Mouse (Mus musculus): ENCODE results near the gene Zfp36. TPM values are rescaled to one million over a fixed set of nuclear protein-coding genes. Genes with fewer than 3 reads are reported as not detected.
A peak's percentile ranks its signal among the peaks of the same experiment; 100 is the strongest.

The Zfp36 gene
- polyA plus RNA-seq, 1 experiment from 2014 or later = 4.2 TPM

- H3K4me2 ChIP-seq = peak overlapping the region; percentile 79; the same call in 1 of the 2 replicates
- no peak for ATAC-seq (ENCODE audit: low FRiP score)
- no peak overlapping the region for H3K4me3 ChIP-seq (replicated peaks)
- H3K36me3 ChIP-seq = no peaks in the 10 kb centered on the region
- no peaks in the 10 kb centered on the region for H3K9me3 ChIP-seq (replicated peaks)
- peaks cover 69% of the 10 kb centered on the region for H3K4me1 ChIP-seq
- no peak overlapping the region for H3K9ac ChIP-seq (replicated peaks)
- 81% methylated on average over 10 of the region's 10 CpGs for WGBS
- peak overlapping the region; percentile 86 for H3K27ac ChIP-seq (replicated peaks)
- no peaks in the 10 kb centered on the region for H3K27me3 ChIP-seq (replicated peaks)
Measured at GRCm38 (mm10) chr7:28374647-28375046, 5.4 kb downstream of the Zfp36 start.

- no peak for ATAC-seq (ENCODE audit: low FRiP score)
- Histone ChIP-seq H3K4me1 (peaks cover 66% of the 10 kb centered on the region), H3K27me3 (replicated peaks) (no peaks in the 10 kb centered on the region), H3K9me3 (replicated peaks) (no peaks in the 10 kb centered on the region), H3K27ac (replicated peaks) (peak overlapping the region; percentile 93), H3K36me3 (no peaks in the 10 kb centered on the region), H3K9ac (replicated peaks) (no peak overlapping the region), H3K4me3 (replicated peaks) (no peak overlapping the region), H3K4me2 (no peak overlapping the region)
- WGBS = 86% methylated on average over 7 of the region's 7 CpGs
Measured at GRCm38 (mm10) chr7:28373891-28374495, 6.1 kb downstream of the Zfp36 start.

DNA sequence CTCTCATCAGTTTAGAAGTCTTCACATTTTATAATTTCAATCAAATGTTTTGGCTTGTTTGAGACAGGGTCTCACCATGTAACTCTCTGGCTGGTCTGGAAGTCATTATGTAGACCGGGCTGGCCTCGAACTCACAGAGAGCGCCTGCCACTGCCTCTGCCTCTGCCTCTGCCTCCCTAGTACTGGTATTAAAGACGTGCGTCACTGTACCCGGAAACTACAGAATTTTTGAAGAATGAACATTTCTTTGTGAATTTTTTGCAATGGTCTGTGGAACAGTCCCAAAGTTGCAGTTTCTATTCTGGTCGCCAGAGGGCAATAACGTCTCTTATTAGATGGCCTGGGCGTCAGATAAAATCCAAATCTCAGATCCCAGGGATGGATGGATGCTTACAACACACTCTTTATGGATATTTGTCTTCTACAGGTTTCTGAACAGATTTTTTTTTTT lies 6.9 kb downstream of the Zfp36 start:
- no peaks in the 10 kb centered on the region for H3K36me3 ChIP-seq
- 0 out of 2 replicates have a peak overlapping the region, but pooled peaks have one; percentile 29 for H3K9ac ChIP-seq (replicated peaks)
- H3K4me1 ChIP-seq = peaks cover 63% of the 10 kb centered on the region
- H3K27ac ChIP-seq (replicated peaks) = peak overlapping the region; percentile 93
- peak overlapping the region; percentile 87 for H3K4me3 ChIP-seq (replicated peaks)
- H3K27me3 ChIP-seq (replicated peaks) = no peaks in the 10 kb centered on the region
- WGBS = under 1% methylated on average over 9 of the region's 9 CpGs
- peak; percentile 4 for ATAC-seq (ENCODE audit: low FRiP score)
- no peaks in the 10 kb centered on the region for H3K9me3 ChIP-seq (replicated peaks)
- peak overlapping the region; percentile 95 for H3K4me2 ChIP-seq

DNA sequence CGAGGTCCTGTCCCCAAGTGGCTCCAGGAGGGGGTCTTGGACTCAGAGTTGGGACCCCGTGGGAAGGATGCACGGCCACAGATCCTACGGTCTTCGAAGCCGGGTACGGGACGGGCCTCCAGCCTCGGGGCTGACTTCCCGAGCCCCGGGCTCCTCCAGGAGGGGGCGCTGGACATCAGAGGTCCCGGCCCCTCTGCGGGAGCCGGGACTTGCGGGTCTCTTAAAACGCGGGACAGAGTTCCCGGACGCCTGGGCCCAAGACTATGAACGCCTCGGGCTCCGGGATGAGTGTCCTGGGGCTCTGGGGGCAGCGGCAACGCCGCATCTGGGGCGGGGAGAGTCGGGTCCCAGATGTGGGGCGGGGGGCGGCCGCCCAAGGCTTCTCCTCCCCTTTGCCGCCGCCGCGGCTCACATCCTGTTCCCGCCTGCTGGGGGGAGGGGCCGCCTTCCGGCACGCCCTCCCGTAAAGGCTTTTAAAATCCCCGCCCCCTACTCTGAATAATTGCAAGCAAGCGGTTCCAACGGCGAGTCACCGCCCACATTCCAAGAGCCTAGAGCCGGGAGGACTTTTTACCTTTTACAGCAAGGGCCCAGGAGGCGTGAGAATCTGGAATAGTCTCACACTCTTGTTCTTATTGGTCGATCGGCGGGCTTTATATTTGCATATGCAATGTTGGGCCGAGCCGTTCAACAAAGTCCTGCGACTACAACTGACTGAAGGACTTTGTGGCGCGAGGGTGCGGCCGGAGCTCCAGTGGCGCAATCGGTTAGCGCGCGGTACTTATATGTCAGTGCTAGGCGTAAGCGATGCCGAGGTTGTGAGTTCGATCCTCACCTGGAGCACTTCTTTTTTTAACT lies 7.6 kb downstream of the Zfp36 start, which contains the start of gene Plekhg2:
TSS of gene Plekhg2 (minus strand) at position 349 of the 858 bp plus-strand sequence.
- peak within 1 kb of the TSS; percentile 95 for H3K4me2 ChIP-seq
- no peaks in the 10 kb centered on the region for H3K9me3 ChIP-seq (replicated peaks)
- H3K4me3 ChIP-seq (replicated peaks) = peak within 1 kb of the TSS; percentile 87
- ATAC-seq (ENCODE audit: low FRiP score) = peak; percentile 88
- peak within 1 kb of the TSS; percentile 73 for H3K9ac ChIP-seq (replicated peaks)
- under 1% methylated on average over 64 of the region's 66 CpGs for WGBS
- peaks cover 56% of the 10 kb centered on the region for H3K4me1 ChIP-seq
- peak within 1 kb of the TSS; percentile 93 for H3K27ac ChIP-seq (replicated peaks)
- H3K36me3 ChIP-seq = 0 out of 2 replicates have a peak, but pooled peaks cover 5% of the 10 kb centered on the region
- H3K27me3 ChIP-seq (replicated peaks) = no peaks in the 10 kb centered on the region

DNA sequence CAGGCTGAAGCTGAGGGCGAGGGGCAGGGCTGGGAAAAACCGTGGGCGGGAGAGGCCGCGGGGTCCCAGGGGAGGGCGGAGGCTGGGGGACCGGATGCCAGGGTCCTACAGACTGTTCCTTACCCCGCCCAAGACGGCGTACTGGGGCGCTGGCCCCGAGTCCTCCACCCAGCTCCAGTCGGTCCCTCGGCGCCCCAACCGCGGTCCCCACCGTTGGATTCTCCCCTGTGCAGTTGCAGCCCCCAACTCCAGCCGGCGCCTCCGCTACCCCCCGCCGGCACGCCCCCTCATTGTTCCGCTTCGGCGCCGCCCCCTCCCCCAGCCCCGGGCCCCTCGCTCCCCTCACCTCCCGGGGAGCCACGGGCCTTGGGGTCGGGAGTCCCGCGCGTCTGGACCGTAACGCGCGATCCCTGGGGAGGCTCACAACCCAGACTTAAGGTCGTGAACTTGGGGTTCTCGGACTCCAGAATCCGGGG lies 8.5 kb downstream of the Zfp36 start:
- Histone ChIP-seq H3K27me3 (replicated peaks) (no peaks in the 10 kb centered on the region), H3K36me3 (0 out of 2 replicates have a peak, but pooled peaks cover 10% of the 10 kb centered on the region), H3K4me1 (peaks cover 50% of the 10 kb centered on the region), H3K9me3 (replicated peaks) (no peaks in the 10 kb centered on the region), H3K4me3 (replicated peaks) (peak overlapping the region; percentile 87), H3K4me2 (peak overlapping the region; percentile 95), H3K27ac (replicated peaks) (peak overlapping the region; percentile 93), H3K9ac (replicated peaks) (peak overlapping the region; percentile 73)
- 2% methylated on average over 39 of the region's 43 CpGs for WGBS
- ATAC-seq (ENCODE audit: low FRiP score) = peak; percentile 3; the same call in 1 of the 2 replicates

- no peak for ATAC-seq (ENCODE audit: low FRiP score)
Measured at GRCm38 (mm10) chr7:28370977-28371513, 9.0 kb downstream of the Zfp36 start.

DNA sequence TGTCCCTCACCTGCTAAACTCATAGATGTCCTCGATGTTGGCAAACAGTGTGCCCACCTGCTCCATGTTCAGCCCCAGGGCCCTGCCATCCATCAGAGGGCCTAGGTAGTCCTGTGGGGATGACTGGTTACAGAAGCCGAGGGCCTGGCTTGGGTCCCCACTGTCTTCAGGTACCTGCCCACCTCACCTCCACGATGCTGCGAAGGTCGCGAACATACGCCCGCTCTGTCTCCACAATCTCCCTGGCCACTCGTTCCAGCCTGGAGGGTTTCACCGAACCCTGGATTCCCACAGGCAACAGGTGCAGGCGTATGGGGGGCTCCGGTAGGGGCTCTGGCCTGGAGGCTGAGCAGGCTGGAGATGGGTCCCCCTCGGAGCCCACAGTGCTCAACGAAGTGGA lies 10.0 kb downstream of the Zfp36 start:
- H3K9me3 ChIP-seq (replicated peaks) = no peaks in the 10 kb centered on the region
- 94% methylated on average over 14 of the region's 14 CpGs for WGBS
- H3K27ac ChIP-seq (replicated peaks) = no peak overlapping the region
- H3K36me3 ChIP-seq = peaks cover 14% of the 10 kb centered on the region
- peaks cover 35% of the 10 kb centered on the region for H3K4me1 ChIP-seq
- no peak overlapping the region for H3K9ac ChIP-seq (replicated peaks)
- peak overlapping the region; percentile 87 for H3K4me3 ChIP-seq (replicated peaks)
- no peaks in the 10 kb centered on the region for H3K27me3 ChIP-seq (replicated peaks)
- ATAC-seq (ENCODE audit: low FRiP score) = no peak
- peak overlapping the region; percentile 95 for H3K4me2 ChIP-seq

More at GRCm38 (mm10) chr7:28370977-28371513, 9.0 kb downstream of the Zfp36 start:
- no peaks in the 10 kb centered on the region for H3K27me3 ChIP-seq (replicated peaks)
- H3K4me2 ChIP-seq = peak overlapping the region; percentile 95
- WGBS = 10% methylated on average over 11 of the region's 11 CpGs
- 0 out of 2 replicates have a peak, but pooled peaks cover 11% of the 10 kb centered on the region for H3K36me3 ChIP-seq
- peaks cover 45% of the 10 kb centered on the region for H3K4me1 ChIP-seq
- H3K9ac ChIP-seq (replicated peaks) = peak overlapping the region; percentile 73
- H3K27ac ChIP-seq (replicated peaks) = peak overlapping the region; percentile 93
- H3K9me3 ChIP-seq (replicated peaks) = no peaks in the 10 kb centered on the region
- peak overlapping the region; percentile 87 for H3K4me3 ChIP-seq (replicated peaks)

DNA sequence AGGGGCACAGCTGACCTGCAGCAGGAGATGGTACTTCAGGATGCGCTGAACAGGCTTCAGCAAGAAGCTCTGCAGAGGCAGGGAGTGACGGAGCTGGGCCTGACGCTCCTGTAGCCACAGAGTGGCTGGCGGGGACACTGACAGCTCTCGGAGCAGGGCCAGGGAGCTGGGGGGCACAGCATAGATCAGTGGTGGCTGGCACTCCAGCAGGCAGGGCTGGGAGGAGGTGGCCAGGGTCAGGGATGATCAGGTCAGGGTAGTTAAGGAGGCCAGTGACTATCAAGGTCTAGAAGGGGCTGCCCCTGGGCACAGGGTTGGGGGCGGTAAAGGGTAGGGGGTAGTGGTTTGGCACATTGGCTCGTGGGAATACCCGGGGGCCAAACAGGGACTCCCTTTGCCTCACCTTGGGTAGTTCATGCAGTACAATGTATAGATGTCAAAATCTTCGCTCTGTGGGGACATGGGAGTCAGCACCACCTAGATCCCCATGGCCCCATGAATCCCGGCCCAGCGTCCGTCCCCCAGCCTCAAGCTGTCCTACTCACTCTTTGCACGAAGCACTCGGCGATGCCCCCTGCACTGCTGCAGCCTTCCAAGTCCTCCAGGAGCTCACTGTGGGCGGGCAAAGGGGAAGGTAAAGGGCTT lies 11.7 kb downstream of the Zfp36 start:
- Histone ChIP-seq H3K27me3 (replicated peaks) (no peaks in the 10 kb centered on the region), H3K9ac (replicated peaks) (no peak overlapping the region), H3K27ac (replicated peaks) (no peak overlapping the region; the same call in 1 of the 2 replicates), H3K9me3 (replicated peaks) (no peaks in the 10 kb centered on the region), H3K4me3 (replicated peaks) (no peak overlapping the region), H3K4me1 (peaks cover 28% of the 10 kb centered on the region), H3K4me2 (no peak overlapping the region), H3K36me3 (peaks cover 30% of the 10 kb centered on the region)
- 95% methylated on average over 16 of the region's 16 CpGs for WGBS
- no peak for ATAC-seq (ENCODE audit: low FRiP score)

DNA sequence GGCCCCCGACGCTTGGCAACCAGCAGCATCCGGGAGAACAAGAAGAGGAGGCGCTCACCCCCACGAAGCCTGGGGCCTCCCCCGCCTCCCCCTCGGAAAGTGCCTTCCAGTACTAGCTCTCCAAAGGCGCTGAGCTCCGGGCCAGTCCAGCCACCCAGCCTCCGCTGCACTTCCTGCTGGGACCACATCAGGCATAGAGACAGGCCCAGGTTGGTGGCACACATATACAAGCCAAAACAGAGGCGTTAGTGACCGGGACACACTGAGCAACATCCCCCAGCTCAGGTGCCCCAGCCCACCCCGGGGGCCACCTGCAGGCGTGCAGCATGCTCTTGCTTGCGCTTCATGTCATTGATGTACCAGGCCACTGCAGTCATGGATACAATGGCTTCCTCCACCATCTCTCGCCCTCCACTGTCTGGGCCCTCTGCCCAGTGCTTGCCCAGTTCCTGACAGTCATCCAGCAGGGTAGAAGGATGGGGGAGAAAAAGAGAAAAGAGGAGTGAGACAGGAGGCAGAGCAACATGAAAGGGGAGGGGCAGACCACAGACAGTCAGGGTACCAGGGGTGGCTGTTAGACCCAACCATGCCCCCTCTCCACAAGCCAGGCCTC lies 12.3 kb downstream of the Zfp36 start:
- Histone ChIP-seq H3K36me3 (peaks cover 32% of the 10 kb centered on the region), H3K27ac (replicated peaks) (no peak overlapping the region; the same call in 1 of the 2 replicates), H3K9ac (replicated peaks) (no peak overlapping the region), H3K27me3 (replicated peaks) (no peaks in the 10 kb centered on the region), H3K4me3 (replicated peaks) (no peak overlapping the region), H3K4me1 (peaks cover 28% of the 10 kb centered on the region), H3K4me2 (no peak overlapping the region), H3K9me3 (replicated peaks) (no peaks in the 10 kb centered on the region)
- ATAC-seq (ENCODE audit: low FRiP score) = no peak
- WGBS = 90% methylated on average over 16 of the region's 16 CpGs

DNA sequence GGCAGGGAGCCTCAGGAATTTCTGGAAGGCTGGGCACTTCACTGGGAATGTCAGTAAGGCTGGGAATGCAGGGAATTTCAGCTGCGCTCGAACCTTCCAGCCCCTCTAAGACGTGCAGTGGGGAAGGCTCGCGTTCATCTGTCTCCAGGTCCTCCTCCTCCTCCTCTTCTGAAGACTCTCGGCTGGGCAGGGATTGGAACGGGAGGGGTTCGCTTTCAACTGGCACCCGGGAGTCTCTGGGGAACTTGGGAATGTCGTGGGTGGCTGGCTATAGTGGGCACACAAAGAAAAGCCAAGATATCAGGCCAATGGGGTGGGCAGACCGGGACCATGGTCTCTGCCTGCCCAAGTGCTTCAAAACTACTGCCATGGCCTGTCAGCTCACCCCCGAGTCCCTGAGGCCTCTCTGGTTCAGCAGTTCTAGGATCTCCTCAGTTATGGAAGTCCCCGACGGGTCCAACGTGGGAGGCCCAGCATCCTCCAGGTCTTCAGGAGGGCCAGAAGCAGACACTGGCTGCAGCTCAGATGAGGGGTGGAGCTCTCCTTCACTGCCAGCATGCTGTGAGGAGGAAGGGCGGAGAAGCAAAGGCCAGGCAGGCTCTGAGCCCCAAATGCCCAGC lies 17.5 kb downstream of the Zfp36 start:
- 91% methylated on average over 16 of the region's 16 CpGs for WGBS
- H3K4me3 ChIP-seq (replicated peaks) = no peak overlapping the region
- peaks cover 55% of the 10 kb centered on the region for H3K36me3 ChIP-seq
- no peaks in the 10 kb centered on the region for H3K9me3 ChIP-seq (replicated peaks)
- no peak overlapping the region for H3K27ac ChIP-seq (replicated peaks)
- no peak overlapping the region for H3K4me2 ChIP-seq
- H3K4me1 ChIP-seq = peaks cover 9% of the 10 kb centered on the region; the same call in 1 of the 2 replicates
- no peaks in the 10 kb centered on the region for H3K27me3 ChIP-seq (replicated peaks)
- ATAC-seq (ENCODE audit: low FRiP score) = no peak
- no peak overlapping the region for H3K9ac ChIP-seq (replicated peaks)
